Mouse (Mus musculus): ENCODE results near the gene Slc25a22.
"Not testable (repeated sequence)": the region's sequence is repeated elsewhere in the genome, so short reads cannot be mapped to it uniquely, and the experiment has no call there.

Gene Slc25a22

DNA sequence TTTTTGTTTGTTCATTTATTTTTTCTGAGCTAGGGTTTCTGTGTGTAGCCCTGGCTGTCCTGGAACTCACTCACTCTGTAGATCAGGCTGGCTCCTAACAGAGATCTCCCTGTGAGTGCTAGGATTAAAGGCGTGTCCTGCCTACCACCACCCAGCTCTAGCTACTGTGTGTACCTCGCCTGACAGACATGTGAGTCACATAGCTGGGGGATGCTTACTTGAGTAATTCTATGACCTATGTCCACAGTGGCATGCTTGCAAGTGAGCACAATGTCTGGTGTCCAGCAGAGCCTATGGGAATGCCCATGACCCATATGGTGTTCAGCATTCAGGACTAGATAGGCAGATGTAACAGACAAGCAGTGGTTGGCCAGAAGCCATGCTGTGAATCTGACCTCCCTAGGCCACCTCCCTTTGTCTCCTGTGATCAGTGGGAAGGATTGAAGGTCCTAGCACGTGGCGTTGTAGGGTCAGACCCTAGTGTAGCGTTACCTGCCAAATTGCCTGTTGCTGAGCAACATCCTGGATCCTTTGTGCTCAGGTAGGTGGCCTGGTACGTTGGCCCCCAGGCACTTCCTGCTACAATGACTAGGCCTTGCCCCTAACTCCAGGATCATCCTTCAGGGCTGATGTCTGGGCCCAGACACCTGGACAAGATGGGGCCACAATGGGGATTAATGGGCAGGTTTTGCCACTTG lies 21.4 kb downstream of the Slc25a22 start:
- no peak for DNase-seq (ENCODE audit: extremely low spot score, low read depth, low spot score)

DNA sequence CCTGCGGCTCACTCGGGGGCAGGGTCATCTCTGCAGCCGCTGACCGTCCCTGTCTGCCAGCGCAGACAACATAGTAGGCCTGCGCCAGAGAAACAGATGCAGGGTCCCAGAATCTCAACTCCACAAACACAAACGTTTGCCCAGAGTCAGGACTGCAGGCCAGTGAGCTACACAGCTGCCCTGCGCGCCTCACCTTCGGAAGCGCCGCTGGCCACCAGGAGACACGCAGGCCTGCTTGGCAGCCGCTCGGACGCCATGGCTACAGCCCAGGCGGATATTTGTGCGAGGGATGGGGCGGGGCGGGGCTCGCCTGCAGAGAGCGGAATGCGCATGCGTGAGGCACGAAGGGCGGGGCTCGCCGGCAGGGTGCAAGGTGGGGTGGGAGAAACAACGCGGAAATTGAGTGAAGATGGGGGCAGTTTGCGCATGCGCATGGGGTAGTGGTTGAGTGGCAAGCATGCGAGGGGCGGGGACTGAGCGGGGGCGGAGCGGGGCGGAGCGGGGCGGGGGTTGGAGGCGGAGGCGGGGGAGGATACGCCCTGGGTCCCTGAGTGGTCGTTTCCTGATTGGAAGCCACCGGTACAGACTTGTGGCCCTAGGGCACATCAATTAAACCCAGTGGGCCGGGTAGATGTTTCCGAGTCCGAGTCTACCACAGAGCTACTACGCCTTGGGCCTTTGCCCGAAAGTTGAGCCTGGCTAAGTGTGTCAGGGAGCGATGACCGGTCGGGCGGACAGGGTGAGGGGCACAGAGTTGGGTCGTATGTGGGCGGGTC lies 23.7 kb downstream of the Slc25a22 start, which contains the start of gene Gatd1:
Gene Gatd1, minus strand, starts transcription at position 328 of the 776 bp plus-strand sequence.
- peak; percentile 98 for DNase-seq (ENCODE audit: extremely low spot score, low read depth, low spot score)

DNA sequence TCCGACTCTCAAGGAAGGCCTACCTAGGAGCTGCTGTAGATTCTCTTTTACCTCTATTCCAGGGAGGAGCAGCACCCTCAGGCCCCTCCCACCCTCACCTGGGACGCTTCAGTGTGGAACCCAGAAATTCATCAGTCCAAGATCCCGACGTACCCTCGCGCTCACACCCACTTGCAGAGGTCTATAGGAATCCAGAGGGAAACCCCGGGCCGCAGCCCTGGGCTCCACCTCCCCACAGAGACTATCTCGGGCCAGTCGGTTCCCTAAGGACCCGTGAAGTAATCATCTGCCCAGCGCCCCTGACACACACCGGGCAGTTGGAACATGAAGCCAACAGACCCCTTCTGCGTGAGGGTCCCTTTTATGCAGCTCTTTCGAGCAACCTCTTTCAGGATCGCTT lies 24.4 kb downstream of the Slc25a22 start:
- no peak for DNase-seq (ENCODE audit: extremely low spot score, low read depth, low spot score)

DNA sequence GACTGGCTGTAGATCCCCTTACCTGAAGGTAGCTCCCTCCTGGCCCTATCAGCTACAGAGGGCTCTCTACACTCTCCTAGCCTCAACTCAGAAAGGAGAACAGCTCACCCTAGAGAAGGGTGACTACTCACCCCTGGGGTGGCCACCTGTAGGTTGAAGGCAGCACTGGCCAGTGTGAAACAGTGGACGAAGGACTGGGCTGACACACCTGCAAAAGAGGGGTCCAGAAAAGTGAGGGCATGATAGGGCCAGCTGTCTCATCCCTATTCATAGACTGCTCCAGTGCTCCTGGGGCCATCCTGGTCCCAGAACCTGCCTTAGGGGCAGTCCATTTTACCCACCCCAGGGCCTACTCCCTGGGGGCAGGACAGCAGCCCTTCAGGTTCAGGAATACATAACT lies 26.0 kb downstream of the Slc25a22 start:
- DNase-seq (ENCODE audit: extremely low spot score, low read depth, low spot score) = no peak

DNA sequence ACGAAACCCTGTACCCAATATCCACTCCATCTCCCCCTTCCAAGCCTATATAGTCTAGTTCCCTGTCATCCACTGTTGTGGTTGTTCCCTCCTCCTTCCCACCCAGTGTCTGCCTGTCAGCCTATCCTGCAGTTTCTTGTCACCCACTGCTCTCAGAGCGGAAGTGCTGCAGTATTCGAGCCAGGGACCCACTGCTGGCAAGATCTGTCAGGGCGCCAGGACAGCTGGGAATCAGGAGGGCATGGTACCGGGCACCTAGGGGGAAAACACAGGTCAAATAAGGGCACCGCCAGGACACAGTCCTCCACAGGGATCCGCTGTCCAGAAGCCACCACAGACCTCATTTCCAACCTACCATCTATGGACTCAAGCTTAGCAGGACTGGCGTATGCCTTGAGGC lies 27.1 kb downstream of the Slc25a22 start:
- no peak for DNase-seq (ENCODE audit: extremely low spot score, low read depth, low spot score)

DNA sequence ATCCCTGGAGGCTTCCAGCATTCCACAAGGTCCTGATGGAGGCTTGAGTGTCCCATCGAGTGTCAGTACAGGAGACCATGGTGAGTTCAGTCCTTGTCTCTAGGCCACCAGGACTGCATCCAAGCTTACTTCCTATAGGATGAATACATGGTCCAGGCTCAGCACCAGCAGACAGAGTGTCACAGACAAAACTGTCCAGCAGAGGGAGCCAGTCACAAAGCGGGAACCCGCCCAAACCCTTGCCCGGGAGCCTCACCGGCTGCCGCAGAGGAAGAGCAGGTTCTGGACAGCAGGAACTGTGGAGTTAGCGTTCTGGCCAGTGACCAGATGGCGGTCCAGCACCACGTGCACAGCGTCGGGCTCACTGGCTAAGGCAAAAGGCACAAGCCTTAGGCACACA lies 28.9 kb downstream of the Slc25a22 start:
- DNase-seq (ENCODE audit: extremely low spot score, low read depth, low spot score) = peak; percentile 53

DNA sequence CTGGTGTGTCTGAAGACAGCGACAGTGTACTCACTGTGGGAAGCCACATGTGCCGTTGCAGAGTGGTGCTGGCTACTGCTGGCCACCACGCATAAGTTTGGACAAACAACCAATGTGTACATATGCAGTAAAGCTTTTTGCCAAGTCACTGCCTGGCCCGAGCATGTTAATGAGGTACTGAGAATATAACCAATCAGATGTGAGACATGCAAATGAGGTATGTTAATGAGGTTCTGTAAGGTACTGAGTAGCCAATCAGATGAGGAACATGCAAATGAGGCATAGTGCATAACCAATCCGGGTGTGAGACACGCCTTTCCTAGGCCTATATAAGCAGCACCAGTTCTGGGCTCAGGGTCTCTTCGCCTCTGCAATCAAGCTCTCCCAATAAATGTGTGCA lies 30.0 kb downstream of the Slc25a22 start:
- not testable (repeated sequence) for DNase-seq (ENCODE audit: extremely low spot score, low read depth, low spot score)

DNA sequence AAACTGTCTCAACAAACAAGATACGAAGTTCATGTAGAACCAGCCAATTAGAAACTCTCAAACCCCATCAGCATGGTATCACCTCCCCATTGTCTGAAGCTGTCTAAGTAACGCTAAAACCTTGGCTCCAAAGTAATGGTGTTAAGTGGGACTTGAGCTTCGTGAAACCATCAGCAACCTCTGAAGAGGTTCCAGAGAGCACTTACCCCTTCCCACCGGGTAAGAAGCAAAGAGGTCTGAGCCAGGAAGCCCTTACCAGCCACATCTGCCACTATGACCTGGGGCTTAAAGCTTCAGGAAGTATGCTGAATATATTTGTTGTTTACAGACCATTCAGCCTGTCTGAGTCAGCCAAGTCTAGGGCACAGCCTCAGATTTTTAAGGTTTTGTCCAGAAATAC lies 32.2 kb downstream of the Slc25a22 start:
- no peak for DNase-seq (ENCODE audit: extremely low spot score, low read depth, low spot score)

DNA sequence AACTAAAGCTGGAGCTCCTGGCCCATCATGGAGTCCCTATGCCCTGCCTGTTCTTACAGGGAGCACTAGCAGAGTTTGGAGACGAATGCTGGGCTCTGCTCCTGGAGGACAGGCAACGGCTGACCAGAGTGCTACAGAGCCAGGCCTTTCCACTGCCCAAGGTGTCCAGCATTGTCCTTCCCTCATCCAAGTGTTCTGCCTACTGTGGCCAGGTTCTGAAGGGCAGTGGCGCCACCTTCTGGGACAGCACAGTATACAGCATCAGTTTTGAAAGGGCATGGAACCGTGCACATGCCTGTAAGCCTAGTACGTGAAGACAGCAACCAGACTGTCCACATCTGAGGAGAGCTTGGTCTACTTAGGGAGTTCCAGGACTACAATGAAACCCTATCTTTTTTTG lies 34.4 kb downstream of the Slc25a22 start:
- DNase-seq (ENCODE audit: extremely low spot score, low read depth, low spot score) = no peak

DNA sequence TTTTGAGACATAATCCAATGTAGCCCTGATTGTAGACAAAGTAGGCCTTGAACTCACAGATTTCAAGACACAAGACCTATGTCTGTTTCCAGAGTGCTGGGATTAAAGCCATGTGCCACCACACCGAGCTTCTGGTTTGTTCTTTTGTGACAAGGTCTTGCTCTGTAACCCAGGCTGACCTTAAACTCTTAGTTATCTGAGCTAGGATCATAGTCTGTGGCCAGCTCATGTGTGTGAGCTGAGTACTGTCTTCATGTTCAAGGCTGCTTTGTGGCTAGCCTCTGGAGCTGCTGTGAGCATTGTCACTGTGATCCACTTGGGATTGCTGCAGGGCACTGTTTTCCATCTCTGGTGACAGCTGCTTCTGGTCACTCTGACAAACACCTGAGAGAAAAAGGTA lies 42.3 kb downstream of the Slc25a22 start:
- DNase-seq (ENCODE audit: extremely low spot score, low read depth, low spot score) = no peak

DNA sequence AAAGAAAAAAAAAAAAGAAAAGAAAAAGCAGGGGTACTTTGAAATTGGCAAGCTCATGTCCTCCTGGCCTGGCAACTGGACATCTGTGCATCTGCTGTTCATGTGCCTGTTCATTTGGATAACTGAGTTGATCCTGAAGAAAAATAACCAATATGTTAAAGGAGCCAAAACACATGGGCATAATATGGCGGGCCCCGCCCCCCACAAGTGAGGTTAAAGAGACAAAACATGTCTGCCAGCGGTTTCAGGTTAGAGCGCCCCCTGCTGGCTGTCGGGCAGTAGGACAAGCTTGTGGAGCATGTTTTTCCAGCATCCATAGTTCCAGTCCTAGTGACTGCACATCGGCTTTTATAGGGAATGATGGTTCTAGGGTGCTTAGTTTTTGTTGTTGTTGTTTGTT lies 42.9 kb downstream of the Slc25a22 start:
- no peak for DNase-seq (ENCODE audit: extremely low spot score, low read depth, low spot score)

DNA sequence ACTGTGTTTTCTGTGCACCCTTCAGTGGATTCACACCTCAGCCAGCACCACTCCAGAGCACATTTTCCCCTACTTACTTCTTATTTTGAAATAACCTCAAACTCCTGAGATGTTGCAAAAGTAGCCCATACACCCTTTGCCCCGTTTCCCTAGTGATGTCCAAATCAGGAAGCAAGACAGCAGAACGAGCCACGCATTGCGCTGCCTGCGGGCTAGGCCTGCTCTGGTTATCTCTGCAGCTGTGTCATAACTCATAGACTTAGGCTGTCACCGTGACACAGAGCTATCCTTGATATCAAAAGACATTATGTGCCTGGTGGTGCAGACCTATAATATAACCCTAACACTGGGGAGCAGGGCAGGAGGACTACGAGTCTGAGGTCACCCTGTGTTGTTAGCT lies 43.5 kb downstream of the Slc25a22 start:
- no peak for DNase-seq (ENCODE audit: extremely low spot score, low read depth, low spot score)

DNA sequence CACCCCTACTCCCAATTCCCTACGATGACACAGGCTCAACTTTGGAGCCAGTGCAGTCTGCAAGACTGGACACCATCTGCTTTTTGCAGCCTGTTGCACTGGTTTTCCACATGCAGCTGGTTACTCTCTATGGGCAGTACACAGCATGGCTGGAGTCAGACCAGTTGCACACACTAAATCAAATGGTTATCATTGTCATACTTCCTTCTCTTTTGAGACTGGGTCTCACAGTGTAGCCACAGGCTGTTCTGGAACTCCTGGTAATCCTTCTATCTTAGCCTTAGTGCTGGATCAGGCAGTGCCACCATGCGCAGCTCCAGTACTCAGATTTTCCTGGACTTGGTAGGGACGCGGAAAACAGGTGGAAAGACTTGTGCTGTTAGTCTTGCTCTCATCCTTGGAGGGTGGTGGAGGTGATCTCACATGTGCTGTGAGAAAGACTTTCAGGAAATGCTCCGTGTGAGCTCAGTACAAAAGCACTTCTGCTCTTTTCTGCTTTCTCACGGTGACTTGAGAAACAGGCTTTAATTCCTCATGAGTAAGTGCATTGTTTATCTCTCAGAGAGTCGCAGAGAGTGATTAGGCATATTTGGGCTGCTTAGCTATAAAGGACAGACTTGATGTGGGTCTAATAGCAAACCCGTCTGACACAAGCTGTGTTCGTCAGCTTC lies 45.0 kb downstream of the Slc25a22 start:
- no peak for DNase-seq (ENCODE audit: extremely low spot score, low read depth, low spot score)

DNA sequence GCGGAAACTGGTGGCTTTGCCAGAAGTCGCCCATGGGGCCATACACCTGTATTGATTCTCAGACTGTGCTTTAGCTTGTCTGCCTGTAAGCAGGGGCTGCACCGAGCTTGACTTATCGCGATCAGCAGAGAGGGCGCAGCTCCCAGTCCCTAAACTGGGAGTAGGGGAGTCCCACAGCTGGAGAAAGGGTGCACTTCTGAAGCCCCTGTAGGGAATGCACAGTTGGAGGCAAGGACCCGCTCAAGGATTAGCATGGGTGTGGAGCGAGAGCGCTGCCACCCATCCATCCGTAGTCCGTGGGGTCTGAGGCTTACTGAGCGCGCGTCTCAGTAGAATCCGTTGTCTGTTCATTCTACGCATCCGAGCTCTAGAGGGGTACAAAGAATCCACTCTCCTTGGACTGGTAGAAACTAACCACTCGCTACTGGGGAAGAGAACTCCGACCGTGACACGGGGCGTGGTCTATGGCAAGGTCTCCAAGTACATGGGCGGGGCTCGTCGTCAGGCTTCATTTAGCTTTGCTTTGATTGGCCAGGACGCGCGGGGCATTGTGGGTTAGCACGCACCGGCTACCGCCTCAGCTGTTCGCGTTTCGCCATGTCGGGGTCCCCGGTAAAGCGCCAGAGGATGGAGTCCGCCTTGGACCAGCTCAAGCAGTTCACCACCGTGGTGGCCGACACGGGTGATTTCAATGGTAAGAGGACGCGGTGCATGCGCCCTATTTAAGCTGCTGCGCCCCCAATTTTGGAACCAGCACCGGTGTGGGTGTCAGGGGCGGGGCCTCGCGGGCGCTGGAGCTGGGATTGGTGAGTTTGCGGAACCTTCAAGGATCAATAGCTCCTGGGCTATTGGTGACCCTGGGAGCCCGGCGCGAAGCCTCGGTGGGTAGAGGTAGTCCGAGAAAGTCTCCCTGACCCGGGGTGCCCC lies 45.8 kb downstream of the Slc25a22 start, which contains the start of gene Taldo1:
Gene Taldo1, plus strand, starts transcription at position 575 of the 927 bp plus-strand sequence.
- peak; percentile 81 for DNase-seq (ENCODE audit: extremely low spot score, low read depth, low spot score)

DNA sequence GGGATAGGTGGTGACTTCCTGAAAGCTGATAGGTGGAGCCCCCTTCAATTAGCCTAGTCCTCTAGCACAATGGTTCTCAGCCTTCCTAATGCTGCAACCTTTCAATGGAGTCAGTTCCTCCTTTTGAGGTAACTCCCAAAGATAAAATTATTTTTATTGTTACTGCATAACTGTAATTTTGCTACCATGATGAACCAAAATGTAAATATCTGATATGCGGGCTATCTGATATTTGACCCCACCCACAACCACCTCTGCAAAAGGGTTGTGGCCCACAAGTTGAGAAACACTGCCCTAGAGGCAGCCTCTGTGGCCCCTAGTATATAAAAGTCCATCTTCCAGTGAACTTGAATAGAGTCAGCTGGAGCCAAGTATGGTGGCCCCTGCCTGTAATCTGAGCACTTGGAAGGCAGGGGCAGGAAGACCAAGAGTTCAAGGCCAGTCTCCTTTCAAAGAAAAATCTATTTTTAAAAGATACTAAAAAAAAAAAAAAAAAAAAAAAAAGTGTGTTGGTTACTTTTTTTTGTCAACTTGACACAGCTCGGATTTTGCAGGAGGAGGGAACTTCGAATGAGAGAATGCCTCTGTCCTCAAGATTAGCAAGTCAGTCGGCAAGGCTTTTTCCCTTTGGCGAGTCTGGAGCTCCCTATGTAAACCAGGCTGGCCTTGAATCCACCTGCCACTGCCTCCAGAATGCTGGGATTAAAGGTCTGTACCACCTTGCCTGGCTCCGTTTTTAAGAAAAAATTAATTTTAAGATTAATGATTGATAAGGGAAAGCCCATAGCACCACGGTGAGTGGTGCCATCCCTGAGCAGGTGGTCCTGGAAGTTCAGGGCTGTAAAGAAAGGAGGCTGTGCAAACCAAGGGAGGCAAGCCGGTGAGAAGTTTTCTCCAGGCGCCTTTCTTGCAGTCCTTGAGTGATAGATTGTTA lies 47.1 kb downstream of the Slc25a22 start:
- DNase-seq (ENCODE audit: extremely low spot score, low read depth, low spot score) = no peak

DNA sequence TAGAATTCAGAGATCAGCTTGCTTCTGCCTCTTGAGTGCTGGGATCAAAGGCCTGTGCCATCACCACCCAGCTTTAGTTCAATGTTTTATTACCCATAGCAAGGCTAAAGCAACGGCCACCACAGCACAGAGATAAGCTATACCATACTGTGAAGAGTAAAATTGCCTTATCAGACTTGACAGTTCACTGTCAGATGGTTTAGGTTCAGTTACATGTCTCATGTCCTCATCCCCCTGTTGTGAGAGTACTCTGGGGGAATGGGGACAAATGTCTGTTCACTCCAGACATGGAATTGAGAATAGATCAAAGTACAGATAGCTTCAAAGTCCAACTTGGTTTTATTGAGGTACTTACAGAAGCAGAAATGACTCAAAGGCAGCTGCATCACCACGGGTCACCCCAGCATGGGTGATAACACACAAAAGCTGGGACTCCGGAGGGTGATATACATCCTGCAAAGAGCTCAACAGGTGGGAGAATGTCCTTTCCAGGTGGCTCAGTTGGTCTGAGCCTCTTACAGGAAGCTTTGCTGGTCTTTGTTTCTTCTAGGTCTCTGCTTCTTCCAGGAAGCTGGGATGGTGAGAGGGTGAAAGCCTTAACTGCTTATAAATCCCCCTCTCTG lies 49.1 kb downstream of the Slc25a22 start:
- DNase-seq (ENCODE audit: extremely low spot score, low read depth, low spot score) = no peak

DNA sequence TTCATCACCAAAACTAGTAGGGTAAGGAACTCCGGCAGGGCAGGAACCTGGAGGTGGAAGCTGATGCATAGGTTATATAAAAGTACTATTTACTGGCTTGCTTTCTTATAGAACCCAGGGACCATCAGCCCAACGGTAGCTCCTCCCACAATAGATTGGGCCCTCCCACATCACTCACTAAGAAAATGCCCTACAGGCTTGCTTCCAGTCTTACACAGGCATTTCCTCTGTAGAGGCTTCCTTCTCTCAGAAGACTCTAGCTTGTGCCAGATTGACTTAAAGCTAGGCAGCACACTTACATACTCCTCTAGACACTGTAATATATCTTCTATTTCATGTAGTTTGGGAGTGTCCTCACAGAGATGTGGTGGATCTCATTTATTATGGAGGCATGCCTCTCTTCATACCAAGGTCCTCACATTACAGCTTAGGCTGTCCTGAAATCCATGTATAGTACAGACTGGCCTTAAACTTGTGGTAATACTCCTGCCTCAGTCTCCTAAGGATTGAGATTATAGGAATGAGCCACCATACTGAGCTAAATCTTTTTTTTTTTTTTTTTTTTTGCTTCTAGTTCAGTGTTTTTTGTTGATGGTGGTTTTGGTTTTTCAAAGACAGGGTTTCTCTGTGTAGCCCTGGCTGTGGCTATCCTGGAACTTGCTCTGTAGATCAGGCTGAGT lies 49.7 kb downstream of the Slc25a22 start:
- no peak for DNase-seq (ENCODE audit: extremely low spot score, low read depth, low spot score)

DNA sequence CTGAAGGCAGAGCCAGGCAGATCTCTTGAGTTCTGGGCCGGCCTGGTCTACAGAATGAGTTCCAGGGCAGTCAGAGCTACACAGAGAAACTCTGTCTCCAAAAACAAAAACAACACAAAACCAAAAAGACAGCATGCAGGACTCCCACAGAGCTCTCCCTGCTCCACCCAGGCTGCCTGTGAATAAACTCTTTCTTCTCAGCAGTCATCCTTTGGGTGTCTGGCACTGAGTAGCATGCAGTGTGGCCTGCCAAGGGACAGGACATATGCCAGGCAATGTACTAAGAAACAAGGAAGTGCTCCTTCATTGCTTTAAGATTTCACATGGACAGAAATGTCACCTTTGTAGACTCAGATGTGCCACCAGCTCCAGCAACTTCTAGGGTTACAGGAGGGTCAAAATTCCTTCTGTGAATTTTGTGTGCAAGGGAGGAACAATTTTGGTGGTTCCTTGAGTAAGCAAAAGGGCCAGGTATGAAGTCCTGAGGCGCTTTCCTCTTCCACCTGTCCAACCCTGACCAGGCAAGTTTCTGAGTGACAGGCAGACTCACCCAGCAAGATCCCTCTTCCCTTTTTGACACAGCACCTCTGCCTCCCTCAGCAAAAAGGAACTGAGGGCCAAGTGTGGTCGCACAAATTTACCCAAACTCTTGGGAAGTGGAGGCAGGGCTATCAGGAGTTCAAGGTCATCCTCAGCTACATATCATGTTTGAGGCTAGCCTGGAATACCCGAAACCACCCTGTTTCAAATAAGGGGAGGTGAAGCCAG lies 56.4 kb downstream of the Slc25a22 start:
- no peak for DNase-seq (ENCODE audit: extremely low spot score, low read depth, low spot score)

Data from hindlimb bud, embryonic 11.5 days (tissue).